Mouse (Mus musculus) lung, adult 2 months (tissue): ENCODE data around the gene Pcnx2.

ENCODE experiments used
- CTCF ChIP-seq: fragments of 200-500 bp; IDR thresholded peaks from 2 replicates; pipeline ENCODE4 v1.5.1; 2011; ENCODE audit warnings: mild to moderate bottlenecking, low read length, control low read depth; ENCODE audit not compliant: insufficient read depth
- POLR2A ChIP-seq: fragments of 200-500 bp; IDR thresholded peaks from 2 replicates; pipeline ENCODE4 v1.6.1; 2011; ENCODE audit warnings: low read depth, mild to moderate bottlenecking, control low read depth, low read length, borderline replicate concordance; ENCODE audit errors: extremely low read depth

- TF ChIP-seq POLR2A, result no peak
- no peak for TF ChIP-seq CTCF
Measured at GRCm38 (mm10) chr8:125917013-125917412, 18.9 kb upstream of the Pcnx2 start.
